Mouse (Mus musculus): ENCODE measurements around the gene Nipal4. TPM values are rescaled to one million over a fixed set of nuclear protein-coding genes. Genes with fewer than 3 reads are reported as not detected.

Nipal4 gene
- polyA plus RNA-seq, 1 experiment from 2014 or later, result 0.69 TPM

DNA sequence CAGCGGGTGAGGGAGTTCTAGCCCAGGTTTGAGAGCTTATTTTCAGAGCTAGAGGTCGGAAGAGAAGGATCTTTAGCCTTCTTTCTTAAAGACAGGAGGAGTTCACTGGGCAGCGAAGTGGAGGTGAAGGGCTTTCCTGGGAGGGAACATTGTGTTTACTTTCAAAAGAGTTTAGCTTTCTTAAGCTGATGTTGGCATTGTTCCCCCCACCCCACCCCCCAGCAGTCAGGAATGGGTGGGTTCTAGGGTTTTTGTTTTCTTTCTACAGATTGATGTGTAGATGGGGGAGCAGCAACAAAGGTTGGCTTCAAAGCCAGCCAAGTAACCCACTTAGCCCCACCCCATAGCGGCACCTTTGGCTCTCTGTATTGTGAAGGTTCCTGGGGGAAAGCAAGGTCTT is 51.3 kb downstream of the Nipal4 start:
- Histone ChIP-seq H3K36me3 (ENCODE audit: control insufficient read depth, insufficient read depth, low read length) (no peaks in the 10 kb centered on the region), H3K27ac (ENCODE audit: low read depth, low read length) (no peak overlapping the region), H3K4me3 (ENCODE audit: low read depth, low read length) (no peak overlapping the region), H3K9ac (ENCODE audit: low read length) (no peak overlapping the region), H3K27me3 (ENCODE audit: control insufficient read depth, insufficient read depth, low read length) (no peaks in the 10 kb centered on the region), H3K4me2 (ENCODE audit: low read depth) (no peak overlapping the region), H3K4me1 (ENCODE audit: control insufficient read depth, insufficient read depth, low read length) (no peaks in the 10 kb centered on the region), H3K9me3 (ENCODE audit: control insufficient read depth, low read length) (no peaks in the 10 kb centered on the region)
- 71% methylated on average over 4 of the region's 4 CpGs for WGBS
- ATAC-seq (ENCODE audit: insufficient read depth, low FRiP score, low TSS enrichment) (no peak), DNase-seq (ENCODE audit: low spot score) (no peak)

DNA sequence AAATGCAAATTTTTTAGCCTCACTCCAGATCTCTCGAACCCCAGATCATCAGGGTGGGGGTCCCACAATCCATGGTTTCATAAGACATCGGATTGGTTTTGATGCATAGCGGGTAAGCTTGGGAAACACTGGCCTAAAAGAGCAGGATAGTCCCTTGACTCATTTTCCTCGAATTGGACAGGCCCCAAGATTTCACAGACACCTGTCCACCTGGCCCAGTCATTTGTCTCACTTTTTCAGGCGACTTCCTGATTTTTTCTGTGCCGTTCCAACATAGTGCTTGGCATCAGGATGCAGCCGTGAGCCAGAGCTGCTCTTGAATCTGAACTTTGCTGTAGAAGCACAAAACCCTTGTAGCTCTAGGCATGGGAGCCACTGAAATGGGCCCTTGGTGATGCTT is 52.1 kb downstream of the Nipal4 start:
- Histone ChIP-seq H3K4me1 (ENCODE audit: control insufficient read depth, insufficient read depth, low read length) (no peaks in the 10 kb centered on the region), H3K36me3 (ENCODE audit: control insufficient read depth, insufficient read depth, low read length) (no peaks in the 10 kb centered on the region), H3K4me2 (ENCODE audit: low read depth) (no peak overlapping the region), H3K27ac (ENCODE audit: low read depth, low read length) (no peak overlapping the region), H3K9ac (ENCODE audit: low read length) (no peak overlapping the region), H3K9me3 (ENCODE audit: control insufficient read depth, low read length) (no peaks in the 10 kb centered on the region), H3K4me3 (ENCODE audit: low read depth, low read length) (no peak overlapping the region), H3K27me3 (ENCODE audit: control insufficient read depth, insufficient read depth, low read length) (no peaks in the 10 kb centered on the region)
- DNase-seq (ENCODE audit: low spot score) (no peak), ATAC-seq (ENCODE audit: insufficient read depth, low FRiP score, low TSS enrichment) (no peak)
- 90% methylated on average over 7 of the region's 7 CpGs for WGBS

DNA sequence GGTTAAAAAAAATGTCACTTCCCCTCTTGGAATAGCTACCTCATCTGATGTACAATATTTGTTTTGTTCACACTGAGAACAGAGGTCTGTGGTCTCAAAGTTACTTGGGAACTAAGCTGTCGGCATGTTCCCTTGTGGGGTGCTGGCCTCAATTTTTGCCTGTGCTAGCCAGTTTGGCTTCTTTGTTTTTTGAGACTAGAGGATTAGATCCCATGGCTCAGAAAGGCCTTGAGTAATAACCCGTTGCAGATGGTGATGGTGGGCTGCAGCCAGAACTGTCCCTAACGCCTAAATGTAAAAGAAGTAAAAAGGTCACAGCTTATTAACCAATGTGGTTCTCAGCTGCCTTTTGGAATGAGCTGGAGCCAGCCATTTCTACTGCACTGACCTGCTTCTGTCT is 53.1 kb downstream of the Nipal4 start:
- H3K36me3 ChIP-seq (ENCODE audit: control insufficient read depth, insufficient read depth, low read length), result no peaks in the 10 kb centered on the region
- DNase-seq (ENCODE audit: low spot score) (no peak), ATAC-seq (ENCODE audit: insufficient read depth, low FRiP score, low TSS enrichment) (no peak)
- no peaks in the 10 kb centered on the region for H3K4me1 ChIP-seq (ENCODE audit: control insufficient read depth, insufficient read depth, low read length)
- H3K9me3 ChIP-seq (ENCODE audit: control insufficient read depth, low read length), result no peaks in the 10 kb centered on the region
- H3K4me2 ChIP-seq (ENCODE audit: low read depth), result no peak overlapping the region
- H3K4me3 ChIP-seq (ENCODE audit: low read depth, low read length), result no peak overlapping the region
- 86% methylated on average over 3 of the region's 3 CpGs for WGBS
- no peak overlapping the region for H3K27ac ChIP-seq (ENCODE audit: low read depth, low read length)
- no peaks in the 10 kb centered on the region for H3K27me3 ChIP-seq (ENCODE audit: control insufficient read depth, insufficient read depth, low read length)
- H3K9ac ChIP-seq (ENCODE audit: low read length), result no peak overlapping the region

DNA sequence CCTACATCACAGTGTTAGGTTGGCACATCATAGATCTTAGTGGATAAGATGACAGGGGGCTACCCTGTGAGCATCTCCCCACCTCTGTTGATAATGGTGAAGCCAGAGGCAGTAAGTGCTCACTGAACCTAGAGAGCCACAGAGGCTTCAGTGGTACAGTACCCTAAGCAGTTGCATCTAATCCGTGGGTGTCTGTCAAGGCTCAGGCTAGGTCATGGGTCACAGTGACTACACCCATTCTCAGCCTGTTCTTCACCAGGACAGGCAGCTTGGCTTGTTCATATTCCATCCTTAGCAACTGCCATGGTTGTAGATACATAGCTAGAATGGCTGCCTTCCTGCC is 55.4 kb downstream of the Nipal4 start:
- H3K4me3 ChIP-seq (ENCODE audit: low read depth, low read length), result no peak overlapping the region
- H3K27me3 ChIP-seq (ENCODE audit: control insufficient read depth, insufficient read depth, low read length), result no peaks in the 10 kb centered on the region
- H3K36me3 ChIP-seq (ENCODE audit: control insufficient read depth, insufficient read depth, low read length), result no peaks in the 10 kb centered on the region
- WGBS, result 90% methylated on average over 1 of the region's 1 CpGs
- no peaks in the 10 kb centered on the region for H3K4me1 ChIP-seq (ENCODE audit: control insufficient read depth, insufficient read depth, low read length)
- no peak overlapping the region for H3K27ac ChIP-seq (ENCODE audit: low read depth, low read length)
- H3K9me3 ChIP-seq (ENCODE audit: control insufficient read depth, low read length), result no peaks in the 10 kb centered on the region
- ATAC-seq (ENCODE audit: insufficient read depth, low FRiP score, low TSS enrichment) (no peak), DNase-seq (ENCODE audit: low spot score) (no peak)
- H3K9ac ChIP-seq (ENCODE audit: low read length), result no peak overlapping the region
- H3K4me2 ChIP-seq (ENCODE audit: low read depth), result no peak overlapping the region

DNA sequence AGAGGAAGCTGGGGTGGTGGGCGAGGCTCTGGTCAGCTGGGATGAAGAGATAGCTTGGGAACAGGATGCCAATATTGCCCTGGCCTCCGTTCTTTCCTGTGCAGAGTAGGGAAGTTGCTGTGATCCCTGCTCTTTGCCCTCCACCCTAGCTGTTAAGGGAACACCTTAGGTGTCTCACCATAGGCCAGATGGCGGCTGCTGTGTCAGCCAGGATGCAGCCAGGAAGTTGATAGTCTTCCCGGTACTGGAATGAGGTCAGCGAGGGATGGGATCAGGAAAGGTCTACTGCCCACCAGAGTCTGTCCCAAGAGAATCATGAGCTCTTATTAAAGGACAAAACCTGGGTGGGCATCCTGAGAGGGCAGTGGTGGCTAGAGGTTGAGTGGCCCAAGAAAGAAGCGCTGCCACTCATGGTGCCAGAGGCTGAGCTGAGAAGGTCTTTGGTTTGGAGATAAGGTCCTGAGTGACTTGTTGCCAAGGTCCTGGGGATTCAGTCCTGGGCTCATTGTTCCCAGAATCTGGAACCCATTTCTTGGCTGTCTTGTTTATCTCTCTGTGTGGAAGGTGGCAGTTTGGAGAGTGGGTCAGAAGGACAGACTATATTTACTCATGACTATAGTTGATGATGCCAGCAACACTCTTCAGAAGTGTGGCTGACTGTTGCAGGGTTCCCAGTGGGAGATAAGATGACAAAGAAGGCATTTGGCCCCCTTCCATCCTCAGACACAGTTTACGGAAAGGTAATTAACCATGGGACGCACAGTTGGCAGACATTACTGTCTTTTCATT is 56.0 kb downstream of the Nipal4 start:
- no peak overlapping the region for H3K4me2 ChIP-seq (ENCODE audit: low read depth)
- no peak overlapping the region for H3K4me3 ChIP-seq (ENCODE audit: low read depth, low read length)
- ATAC-seq (ENCODE audit: insufficient read depth, low FRiP score, low TSS enrichment) (no peak), DNase-seq (ENCODE audit: low spot score) (no peak)
- 79% methylated on average over 8 of the region's 8 CpGs for WGBS
- no peaks in the 10 kb centered on the region for H3K36me3 ChIP-seq (ENCODE audit: control insufficient read depth, insufficient read depth, low read length)
- H3K27ac ChIP-seq (ENCODE audit: low read depth, low read length), result no peak overlapping the region
- H3K9me3 ChIP-seq (ENCODE audit: control insufficient read depth, low read length), result no peaks in the 10 kb centered on the region
- no peaks in the 10 kb centered on the region for H3K4me1 ChIP-seq (ENCODE audit: control insufficient read depth, insufficient read depth, low read length)
- no peaks in the 10 kb centered on the region for H3K27me3 ChIP-seq (ENCODE audit: control insufficient read depth, insufficient read depth, low read length)
- no peak overlapping the region for H3K9ac ChIP-seq (ENCODE audit: low read length)

DNA sequence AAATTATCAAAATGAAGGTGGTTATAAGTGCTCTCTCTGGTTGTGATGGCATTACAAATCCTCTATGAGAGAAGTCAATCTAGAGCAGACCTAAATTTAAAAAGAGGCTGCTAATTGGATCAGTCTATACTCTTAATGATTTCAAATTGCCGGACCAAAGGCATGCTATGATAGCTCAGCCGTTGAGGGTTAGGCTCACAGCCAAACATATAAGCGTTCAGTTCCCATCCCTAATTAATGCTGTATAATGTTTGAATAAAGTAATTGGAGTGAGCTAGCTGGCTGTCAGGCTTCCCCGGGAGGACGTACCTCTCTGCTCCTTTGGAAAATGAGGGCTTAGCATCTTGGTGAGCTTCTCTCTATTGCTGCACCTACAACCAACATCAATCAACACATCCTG is 57.1 kb downstream of the Nipal4 start:
- no peak overlapping the region for H3K4me2 ChIP-seq (ENCODE audit: low read depth)
- no peaks in the 10 kb centered on the region for H3K4me1 ChIP-seq (ENCODE audit: control insufficient read depth, insufficient read depth, low read length)
- H3K27ac ChIP-seq (ENCODE audit: low read depth, low read length), result no peak overlapping the region
- DNase-seq (ENCODE audit: low spot score), result no peak
- 91% methylated on average over 5 of the region's 5 CpGs for WGBS
- no peaks in the 10 kb centered on the region for H3K27me3 ChIP-seq (ENCODE audit: control insufficient read depth, insufficient read depth, low read length)
- H3K36me3 ChIP-seq (ENCODE audit: control insufficient read depth, insufficient read depth, low read length), result no peaks in the 10 kb centered on the region
- no peak overlapping the region for H3K9ac ChIP-seq (ENCODE audit: low read length)
- no peak for ATAC-seq (ENCODE audit: insufficient read depth, low FRiP score, low TSS enrichment)
- no peak overlapping the region for H3K4me3 ChIP-seq (ENCODE audit: low read depth, low read length)
- no peaks in the 10 kb centered on the region for H3K9me3 ChIP-seq (ENCODE audit: control insufficient read depth, low read length)

DNA sequence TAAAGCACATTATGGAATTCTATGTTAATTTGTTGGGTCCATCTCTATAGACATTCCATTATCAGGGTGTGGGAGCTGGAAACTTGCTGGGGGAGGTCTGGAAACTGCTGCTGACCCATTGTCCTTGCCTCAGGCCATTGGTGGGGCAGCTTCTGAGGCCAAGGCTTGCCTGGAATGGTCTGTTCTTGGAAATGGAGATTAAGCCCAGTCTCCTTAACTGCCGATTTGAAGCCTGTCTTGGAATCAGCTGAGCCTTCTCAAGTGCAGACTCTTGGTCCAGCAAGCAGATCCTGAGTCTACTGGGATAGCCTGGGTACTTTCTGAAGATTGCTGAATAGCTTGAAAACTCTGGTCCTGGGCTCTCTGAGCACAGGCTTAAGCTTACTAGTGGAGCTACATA is 59.3 kb downstream of the Nipal4 start:
- 95% methylated on average over 1 of the region's 1 CpGs for WGBS
- H3K4me2 ChIP-seq (ENCODE audit: low read depth), result no peak overlapping the region

DNA sequence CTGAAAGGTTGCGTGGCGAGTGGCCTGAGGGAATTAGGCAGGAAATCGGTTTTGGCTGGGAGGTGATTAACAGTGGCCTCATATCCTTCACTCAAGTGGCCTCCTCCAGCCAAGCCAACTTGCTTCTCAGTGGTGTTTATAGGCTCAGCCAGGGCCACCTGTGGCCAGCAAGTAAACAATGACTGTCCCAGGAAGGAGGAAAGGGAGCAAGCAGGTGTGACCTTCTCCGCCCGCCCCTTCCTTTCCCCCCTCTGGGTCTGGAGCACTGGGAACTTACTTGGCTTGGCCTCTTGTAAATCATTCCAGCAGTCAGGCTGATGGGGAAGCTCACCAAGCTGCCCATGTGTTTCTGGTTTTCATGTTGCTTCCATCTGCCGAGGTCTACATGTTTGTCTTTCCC is 64.2 kb downstream of the Nipal4 start:
- Histone ChIP-seq H3K4me1 (ENCODE audit: control insufficient read depth, insufficient read depth, low read length) (no peaks in the 10 kb centered on the region), H3K36me3 (ENCODE audit: control insufficient read depth, insufficient read depth, low read length) (no peaks in the 10 kb centered on the region), H3K9ac (ENCODE audit: low read length) (no peak overlapping the region), H3K4me2 (ENCODE audit: low read depth) (no peak overlapping the region), H3K27ac (ENCODE audit: low read depth, low read length) (no peak overlapping the region), H3K27me3 (ENCODE audit: control insufficient read depth, insufficient read depth, low read length) (no peaks in the 10 kb centered on the region), H3K9me3 (ENCODE audit: control insufficient read depth, low read length) (no peaks in the 10 kb centered on the region), H3K4me3 (ENCODE audit: low read depth, low read length) (no peak overlapping the region)
- 62% methylated on average over 6 of the region's 6 CpGs for WGBS
- ATAC-seq (ENCODE audit: insufficient read depth, low FRiP score, low TSS enrichment) (no peak), DNase-seq (ENCODE audit: low spot score) (no peak)

More for the DNA sequence above, 59.3 kb downstream of the Nipal4 start:
- H3K27ac ChIP-seq (ENCODE audit: low read depth, low read length), result no peak overlapping the region
- no peak for DNase-seq (ENCODE audit: low spot score)
- no peaks in the 10 kb centered on the region for H3K36me3 ChIP-seq (ENCODE audit: control insufficient read depth, insufficient read depth, low read length)
- no peaks in the 10 kb centered on the region for H3K27me3 ChIP-seq (ENCODE audit: control insufficient read depth, insufficient read depth, low read length)
- H3K4me3 ChIP-seq (ENCODE audit: low read depth, low read length), result no peak overlapping the region
- no peaks in the 10 kb centered on the region for H3K4me1 ChIP-seq (ENCODE audit: control insufficient read depth, insufficient read depth, low read length)
- ATAC-seq (ENCODE audit: insufficient read depth, low FRiP score, low TSS enrichment), result no peak
- H3K9me3 ChIP-seq (ENCODE audit: control insufficient read depth, low read length), result no peaks in the 10 kb centered on the region
- no peak overlapping the region for H3K9ac ChIP-seq (ENCODE audit: low read length)

All from neural tube, embryonic 11.5 days (tissue).